Mouse (Mus musculus): Measurements from ENCODE around the gene Fbxo44.
"Not testable (repeated sequence)": the region's sequence is repeated elsewhere in the genome, so short reads cannot be mapped to it uniquely, and the experiment has no call there.

The Fbxo44 gene

DNA sequence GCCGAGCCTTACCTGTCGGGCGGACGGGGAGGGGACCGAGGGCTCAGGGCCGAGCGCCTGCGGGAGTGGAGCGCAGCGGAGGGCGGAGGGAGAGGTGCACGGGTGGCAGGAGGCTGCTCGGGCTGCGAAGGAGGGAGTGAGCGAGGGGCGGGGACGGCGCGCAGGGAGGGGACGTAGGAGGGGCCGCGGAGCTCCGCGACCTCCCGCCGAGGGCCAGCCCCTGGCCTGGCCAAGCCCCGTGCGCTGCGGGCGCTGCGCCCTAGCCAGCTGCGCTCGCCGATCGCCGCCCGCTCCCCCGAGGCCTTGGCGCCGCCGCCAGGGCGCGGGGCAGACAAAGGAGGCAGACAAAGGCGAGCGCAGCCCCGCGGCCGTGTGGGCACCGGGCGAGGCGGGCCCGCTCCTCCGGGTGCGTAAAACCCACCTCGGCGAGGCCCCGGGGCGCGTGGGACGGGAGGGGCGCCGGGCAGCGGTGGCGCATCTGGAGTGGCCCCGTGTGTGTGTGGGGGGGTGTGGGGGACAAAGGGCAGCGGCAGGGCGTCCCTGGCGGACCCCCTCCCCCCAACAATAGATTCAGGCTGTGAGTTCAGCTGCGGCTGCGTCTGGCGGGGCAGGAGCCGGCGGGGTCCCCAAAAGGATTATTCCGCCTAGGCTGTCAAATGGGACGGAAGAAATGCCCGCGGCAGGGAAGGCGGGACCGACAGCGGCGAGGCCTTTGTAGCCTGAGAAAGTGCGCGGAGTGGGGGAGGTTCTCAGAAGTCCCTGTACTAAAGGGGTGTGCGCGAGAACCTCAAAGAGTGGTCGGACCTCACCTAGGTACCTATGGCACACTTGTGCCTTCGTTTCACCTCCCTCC lies 29.5 kb downstream of the Fbxo44 start, which contains the start of gene Draxin:
Gene Draxin (minus strand): TSS at position 138 of the 853 bp plus-strand sequence.
- DNase-seq (ENCODE audit: low spot score in 2 of 2), result no peak

- no peak for DNase-seq (ENCODE audit: low spot score in 2 of 2)
Observed at GRCm38 (mm10) chr4:148130133-148130532, 30.1 kb downstream of the Fbxo44 start, which contains the start of gene Mad2l2. Mad2l2 (plus strand) TSS chr4:148130384.

DNA sequence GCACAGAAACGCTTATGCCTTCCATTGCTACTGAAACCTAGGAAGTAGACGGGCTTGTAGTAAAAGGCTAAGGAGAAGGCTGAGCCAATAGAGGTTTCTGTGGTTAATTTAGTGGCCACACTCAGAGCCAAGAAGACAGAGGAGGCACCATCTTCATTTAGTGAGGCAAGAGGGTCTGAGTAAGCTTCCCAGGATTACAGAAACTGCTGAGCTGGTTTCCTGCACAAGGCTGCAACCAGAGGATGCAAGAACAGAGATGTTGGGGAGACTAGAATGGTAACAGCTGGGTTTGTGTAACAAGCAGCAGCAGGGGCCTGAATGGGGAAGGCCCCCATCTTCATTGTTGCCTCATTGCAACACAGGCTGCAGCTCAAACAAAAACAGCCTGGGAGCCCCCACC lies 31.6 kb downstream of the Fbxo44 start:
- no peak for DNase-seq (ENCODE audit: low spot score in 2 of 2)

DNA sequence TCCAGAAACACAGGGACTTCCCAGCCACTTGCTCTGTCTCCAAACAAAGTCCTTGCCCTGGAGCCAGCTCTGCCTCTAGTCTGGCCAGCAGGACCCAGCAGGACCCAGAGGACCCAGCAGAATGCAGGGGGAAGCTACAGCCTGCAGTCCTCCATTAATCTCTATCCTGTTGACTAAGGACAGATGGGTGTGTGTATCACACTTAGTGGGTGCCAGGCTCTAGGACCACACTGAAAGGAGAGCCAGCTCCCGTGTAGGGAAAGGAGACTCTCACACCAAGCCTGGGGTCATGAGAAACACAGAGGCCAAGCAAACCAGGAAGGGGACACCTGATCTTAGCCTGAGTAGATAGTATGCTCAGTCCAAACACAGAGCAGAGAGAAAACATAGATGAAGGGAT lies 32.0 kb downstream of the Fbxo44 start:
- DNase-seq (ENCODE audit: low spot score in 2 of 2), result no peak

DNA sequence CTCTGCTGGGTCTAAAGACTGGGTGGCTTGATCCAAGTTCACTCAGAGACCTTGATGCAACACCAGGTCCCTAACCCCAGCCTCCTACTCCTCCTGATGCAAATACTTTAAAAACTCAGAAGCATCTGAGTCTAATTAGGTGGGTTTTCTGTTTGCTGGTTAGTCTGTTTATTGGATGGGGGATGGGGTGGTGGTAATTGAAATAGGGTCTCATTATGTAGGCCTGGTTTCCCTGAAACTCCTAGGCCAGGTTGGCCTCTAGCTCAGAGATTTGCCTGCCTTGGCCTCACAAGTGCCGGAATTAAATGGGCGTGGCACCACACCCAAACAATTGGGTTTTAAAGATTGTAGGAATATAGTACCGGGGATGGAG lies 37.6 kb downstream of the Fbxo44 start:
- DNase-seq (ENCODE audit: low spot score in 2 of 2), result no peak

DNA sequence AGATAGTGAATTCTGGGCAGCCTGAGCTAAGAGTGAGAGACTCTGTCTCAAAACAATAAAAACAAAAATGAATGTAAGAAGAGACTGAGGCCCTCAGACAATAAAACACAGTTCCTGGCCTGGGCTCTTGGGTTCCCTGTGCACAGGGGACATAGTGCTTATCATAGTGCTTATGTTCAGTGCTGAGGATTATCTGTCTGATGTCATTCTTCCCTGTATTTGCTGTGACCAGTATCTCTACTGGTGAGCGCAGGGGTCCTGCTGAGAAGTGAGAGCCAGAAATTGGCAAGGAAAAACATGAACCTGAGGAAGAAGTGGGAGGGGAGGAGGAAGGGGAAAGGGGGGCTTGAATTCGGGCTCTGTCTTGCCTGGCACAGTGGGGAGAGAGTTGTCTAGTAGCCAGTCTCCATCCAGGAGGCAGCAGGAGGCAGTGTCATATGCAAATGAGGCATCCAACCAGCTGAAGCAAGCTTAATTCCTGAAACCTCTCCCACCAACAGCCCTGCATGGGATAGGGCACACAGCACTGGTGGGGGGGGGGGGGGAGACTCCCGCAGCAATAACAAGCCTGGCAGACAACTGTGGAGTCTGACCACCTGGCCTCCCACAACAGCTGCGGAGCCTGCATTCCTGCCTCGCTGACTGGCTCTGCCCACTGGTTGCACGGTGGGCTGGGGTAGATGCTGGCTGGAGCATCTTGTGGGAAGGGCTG lies 38.1 kb downstream of the Fbxo44 start:
- DNase-seq (ENCODE audit: low spot score in 2 of 2), result no peak

- no peak for DNase-seq (ENCODE audit: low spot score in 2 of 2)
Observed at GRCm38 (mm10) chr4:148121362-148121761, 38.9 kb downstream of the Fbxo44 start.

- DNase-seq (ENCODE audit: low spot score in 2 of 2), result no peak
Observed at GRCm38 (mm10) chr4:148120555-148120954, 39.7 kb downstream of the Fbxo44 start.

- not testable (repeated sequence) for DNase-seq (ENCODE audit: low spot score in 2 of 2)
Observed at GRCm38 (mm10) chr4:148119578-148119977, 40.7 kb downstream of the Fbxo44 start.

DNA sequence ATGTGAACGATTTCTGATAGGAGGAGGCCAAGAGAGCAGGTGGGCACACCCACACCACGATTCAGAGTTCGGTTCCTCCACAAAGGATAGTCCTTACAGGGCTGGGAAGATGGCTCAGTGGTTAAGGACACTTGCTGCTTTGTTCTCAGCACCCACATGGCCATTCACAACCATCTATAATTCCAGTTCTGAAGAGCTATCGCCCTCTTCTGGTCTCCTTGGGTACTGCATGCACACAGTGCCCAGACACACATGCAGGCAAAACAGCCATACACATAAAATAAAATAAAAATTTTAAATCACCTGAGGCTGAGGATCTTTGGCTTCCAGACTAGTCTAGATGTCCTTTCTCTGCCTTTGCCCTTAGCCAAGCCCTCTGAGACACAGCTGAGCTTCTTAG lies 42.9 kb downstream of the Fbxo44 start:
- DNase-seq (ENCODE audit: low spot score in 2 of 2), result no peak

DNA sequence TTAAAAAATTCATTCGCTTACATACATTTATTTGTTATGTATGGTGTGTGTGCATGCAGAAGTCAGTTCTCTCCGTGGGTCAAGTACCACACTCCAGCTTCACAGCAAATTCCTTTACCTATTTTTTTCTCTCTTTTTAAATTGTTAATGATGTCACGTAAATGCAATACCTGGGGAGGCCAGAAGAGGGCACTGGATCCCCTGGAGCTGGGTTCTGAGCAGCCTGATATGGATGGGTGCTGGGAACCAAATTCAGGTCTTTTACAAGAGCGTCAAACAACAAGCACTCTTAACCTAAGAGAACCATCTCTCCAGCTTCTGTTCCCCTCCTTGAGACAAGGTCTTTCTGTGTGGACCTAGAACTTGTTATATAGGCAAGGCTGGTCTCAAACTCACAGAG lies 43.6 kb downstream of the Fbxo44 start:
- DNase-seq (ENCODE audit: low spot score in 2 of 2), result no peak

GRCm38 (mm10) chr4:148115467-148115866 lies 44.8 kb downstream of the Fbxo44 start:
- DNase-seq (ENCODE audit: low spot score in 2 of 2), result peak in 1 of 2 experiments; percentile 34

DNA sequence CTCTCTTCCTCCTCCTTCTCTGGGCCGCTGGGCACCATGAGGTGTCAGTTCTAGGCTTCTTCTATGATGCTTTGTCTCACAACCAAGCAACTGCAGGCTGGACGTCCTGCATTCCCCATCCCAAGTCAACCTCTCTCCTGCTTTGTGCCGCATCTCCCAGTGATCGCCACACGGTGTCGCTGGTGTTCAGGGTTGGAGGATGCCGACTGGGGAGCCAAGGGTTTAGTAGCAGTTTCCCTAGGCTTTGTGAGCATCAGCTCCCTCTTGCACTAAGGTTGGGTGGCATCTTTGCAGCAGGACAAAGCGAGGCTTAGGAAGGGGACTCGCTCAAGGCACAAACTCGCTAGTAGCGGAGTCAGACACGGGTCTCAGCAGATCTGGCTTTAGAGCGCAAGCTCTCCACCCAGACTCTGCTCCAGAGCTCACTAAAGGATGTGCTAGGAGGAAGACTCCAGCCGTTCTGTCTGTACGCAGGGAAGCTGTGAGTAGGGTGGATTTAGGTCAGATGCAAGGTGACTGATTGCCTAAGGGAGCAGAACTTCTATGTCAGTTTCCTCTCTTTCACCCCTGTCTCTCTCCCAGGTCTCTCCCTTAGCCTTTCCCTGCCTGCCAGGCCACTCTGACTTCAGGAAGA lies 45.4 kb downstream of the Fbxo44 start:
- peak; percentile 72 to 87 for DNase-seq (ENCODE audit: low spot score in 2 of 2)

GRCm38 (mm10) chr4:148112519-148112918 lies 47.8 kb downstream of the Fbxo44 start:
- no peak for DNase-seq (ENCODE audit: low spot score in 2 of 2)

- no peak for DNase-seq (ENCODE audit: low spot score in 2 of 2)
Observed at GRCm38 (mm10) chr4:148109215-148109614, 51.1 kb downstream of the Fbxo44 start.

DNA sequence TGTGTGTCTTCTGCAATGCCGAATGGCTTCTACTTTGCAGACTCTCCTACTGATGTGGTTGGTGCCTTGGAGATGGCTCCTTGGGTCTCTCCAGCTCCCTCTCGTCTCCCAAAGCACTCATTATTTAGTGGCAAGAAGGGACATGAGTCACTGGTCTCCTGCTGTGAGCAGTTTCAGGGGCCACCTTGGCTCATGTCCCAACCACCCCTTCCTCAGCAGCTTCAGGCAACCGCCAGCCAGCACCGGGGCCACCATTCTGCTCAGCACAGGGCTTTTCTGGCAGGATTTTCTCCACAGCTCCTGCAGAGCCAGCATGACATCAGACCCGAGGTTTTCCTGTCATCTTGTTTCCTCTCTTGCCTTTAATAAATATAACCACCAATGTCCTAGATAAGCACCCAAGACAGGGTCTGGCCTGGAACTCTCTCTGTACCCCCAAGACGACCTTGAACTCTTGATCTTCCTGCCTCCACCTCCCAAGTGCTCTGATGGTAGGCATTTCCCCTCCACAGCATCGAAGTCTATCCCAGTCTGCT lies 51.6 kb downstream of the Fbxo44 start:
- no peak for DNase-seq (ENCODE audit: low spot score in 2 of 2)

DNA sequence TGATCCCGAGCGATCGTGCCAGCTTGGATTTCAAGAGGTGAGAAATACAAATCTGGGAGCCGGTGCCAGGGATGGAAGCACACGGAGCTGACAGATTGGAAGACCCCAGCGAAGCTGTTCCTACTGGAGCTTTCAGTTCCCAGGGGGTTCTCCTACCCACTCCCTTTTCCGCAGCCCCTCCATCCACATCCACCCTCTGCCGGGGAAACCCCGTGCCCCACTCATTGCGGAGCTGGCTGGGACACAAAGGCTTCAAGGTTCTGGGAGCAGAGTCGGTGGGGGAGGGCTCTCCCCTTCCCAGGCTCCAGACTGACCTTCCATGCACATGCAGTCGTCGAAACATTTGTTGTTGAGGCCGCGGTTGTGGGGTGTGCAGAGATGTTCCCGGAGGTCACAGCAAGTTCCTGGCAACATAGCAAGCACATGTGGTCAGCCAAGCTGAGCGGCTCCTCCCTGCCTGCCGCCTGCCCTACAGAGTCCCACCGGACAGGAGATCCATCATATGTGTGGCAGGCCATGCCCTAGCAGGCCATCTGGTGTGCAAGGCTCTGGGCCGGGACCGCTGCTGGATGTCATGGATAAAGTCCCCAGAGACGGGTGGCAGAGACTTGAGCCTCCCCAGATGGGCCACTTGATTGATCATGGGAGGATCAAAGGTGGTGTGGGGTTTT lies 52.5 kb downstream of the Fbxo44 start:
- DNase-seq (ENCODE audit: low spot score in 2 of 2), result no peak

DNA sequence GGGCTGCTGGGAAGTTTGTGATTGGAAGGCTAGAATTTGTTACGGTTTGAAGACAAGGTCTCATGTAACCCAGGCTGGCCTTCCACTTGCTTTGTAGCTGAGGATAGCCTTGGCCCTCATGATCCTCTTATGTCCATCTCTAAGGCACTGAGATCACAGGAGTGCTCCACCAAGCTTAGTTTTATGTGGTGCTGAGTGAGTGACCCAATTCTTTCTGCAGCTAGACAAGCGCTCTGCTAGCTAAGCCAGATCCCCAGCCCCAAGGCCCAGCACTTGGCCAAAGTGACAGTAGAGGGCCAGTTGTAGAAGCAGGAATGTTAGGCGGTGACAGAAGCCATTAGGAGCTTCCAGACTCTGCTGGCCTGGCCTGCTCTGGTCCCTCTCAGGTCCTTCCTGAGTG lies 56.1 kb downstream of the Fbxo44 start:
- DNase-seq (ENCODE audit: low spot score in 2 of 2), result no peak
